Mouse (Mus musculus) ovary, postnatal 36 days (tissue): ENCODE measurements around the gene Stab2.

ENCODE experiments used
- DNase-seq: peaks from one replicate; pipeline ENCODE4 v3.0.0; 2022; ENCODE audit warnings: low spot score, mixed read lengths

The Stab2 gene

GRCm38 (mm10) chr10:86990666-86991065, 17.2 kb downstream of the Stab2 start:
- DNase-seq: no peak

- no peak for DNase-seq
These were observed 18.0 kb downstream of the Stab2 start for GRCm38 (mm10) chr10:86989838-86990237.

DNA sequence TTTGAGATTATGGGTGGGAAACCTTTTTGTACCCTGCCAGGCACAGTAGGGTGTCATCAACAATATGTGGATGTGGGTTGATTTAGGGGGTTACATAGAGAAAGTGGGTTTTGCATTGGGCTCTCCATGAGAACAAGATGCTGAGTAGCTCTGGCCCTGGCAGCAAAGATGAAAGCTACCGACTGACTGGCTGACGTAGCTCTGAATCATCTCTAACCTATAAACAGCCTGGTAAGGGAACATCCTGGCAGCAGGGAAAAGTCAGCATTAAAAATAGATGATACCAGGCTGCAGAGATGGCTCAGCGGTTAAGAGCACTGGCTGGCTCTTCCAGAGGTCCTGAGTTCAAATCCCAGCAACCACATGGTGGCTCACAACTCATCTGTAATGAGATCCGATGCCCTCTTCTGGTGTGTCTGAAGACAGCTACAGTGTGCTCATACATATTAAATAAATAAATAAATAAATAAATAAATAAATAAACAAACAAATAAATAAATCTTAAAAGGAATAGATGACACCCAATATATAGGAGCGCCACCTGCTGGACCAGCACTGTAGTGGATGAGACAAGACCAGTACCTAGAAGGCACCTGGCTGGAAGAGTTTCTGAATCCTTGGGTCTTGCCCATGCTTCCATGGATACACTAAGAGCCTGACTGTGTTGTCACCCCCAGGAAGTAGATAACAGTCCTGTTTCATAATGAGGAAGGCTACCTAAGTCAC, 31.7 kb downstream of the Stab2 start:
- peak; percentile 28 for DNase-seq

GRCm38 (mm10) chr10:86973276-86973675, 34.5 kb downstream of the Stab2 start:
- DNase-seq: no peak

DNA sequence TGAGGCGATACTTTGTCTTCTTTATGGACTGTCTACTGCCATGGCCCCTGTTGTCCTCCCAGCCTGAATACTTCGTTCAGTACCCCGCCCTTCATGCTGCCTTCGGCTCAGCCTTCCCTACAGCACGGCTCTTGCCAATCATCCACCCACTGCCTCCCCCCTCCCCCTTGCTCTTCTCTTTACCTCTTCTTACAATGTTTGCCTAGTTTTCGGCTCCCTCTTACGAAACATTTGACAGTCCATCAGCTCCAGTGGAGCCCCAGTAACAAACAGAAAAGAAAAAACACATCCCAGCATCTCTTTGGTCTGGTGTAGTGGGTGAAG, 35.4 kb downstream of the Stab2 start:
- no peak for DNase-seq

- DNase-seq: peak; percentile 49
These were observed 35.9 kb downstream of the Stab2 start for GRCm38 (mm10) chr10:86971680-86972502.

DNA sequence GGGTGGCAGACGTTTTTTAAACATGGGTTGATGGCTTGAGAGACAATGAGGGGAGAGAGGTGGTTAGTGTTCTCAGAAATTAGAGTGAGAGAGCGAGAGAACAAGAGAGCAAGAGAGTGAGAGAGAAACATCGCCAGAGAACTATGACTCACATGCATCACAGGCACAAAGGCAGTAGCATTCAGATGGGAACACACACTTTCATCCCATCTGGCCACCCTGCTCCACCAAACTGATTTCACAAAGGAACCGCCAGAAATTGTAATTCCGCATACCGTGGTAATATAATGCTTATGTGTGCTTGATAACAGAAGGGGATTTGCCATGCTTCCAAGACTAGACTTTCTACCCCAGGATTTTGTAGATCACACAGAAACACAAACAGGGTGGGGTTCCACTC, 38.5 kb downstream of the Stab2 start:
- DNase-seq: no peak

- DNase-seq: no peak
These were observed 46.0 kb downstream of the Stab2 start for GRCm38 (mm10) chr10:86961542-86962466.

GRCm38 (mm10) chr10:86955299-86955698, 52.5 kb downstream of the Stab2 start:
- DNase-seq: no peak

DNA sequence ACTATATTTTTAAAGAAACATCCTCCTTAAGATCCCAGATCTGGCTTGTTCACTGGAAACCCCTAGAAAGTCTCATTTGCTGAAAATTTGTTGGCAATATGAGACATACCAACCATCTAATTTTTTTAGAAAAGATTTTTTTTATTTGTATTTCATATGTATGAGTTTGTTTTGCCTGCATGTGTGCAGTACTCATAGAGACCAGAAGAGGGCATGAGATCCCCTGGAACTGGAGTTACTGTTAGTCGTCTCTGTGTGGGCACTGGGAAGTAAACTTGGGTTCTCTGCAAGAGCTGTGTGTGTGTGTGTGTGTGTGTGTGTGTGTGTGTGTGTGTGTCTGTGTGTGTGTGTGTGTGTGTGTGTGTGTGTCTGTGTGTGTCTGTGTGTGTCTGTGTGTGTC, 55.1 kb downstream of the Stab2 start:
- DNase-seq: no peak

GRCm38 (mm10) chr10:86950806-86951205, 57.0 kb downstream of the Stab2 start:
- DNase-seq: no peak

GRCm38 (mm10) chr10:86949886-86950285, 57.9 kb downstream of the Stab2 start:
- no peak for DNase-seq

DNA sequence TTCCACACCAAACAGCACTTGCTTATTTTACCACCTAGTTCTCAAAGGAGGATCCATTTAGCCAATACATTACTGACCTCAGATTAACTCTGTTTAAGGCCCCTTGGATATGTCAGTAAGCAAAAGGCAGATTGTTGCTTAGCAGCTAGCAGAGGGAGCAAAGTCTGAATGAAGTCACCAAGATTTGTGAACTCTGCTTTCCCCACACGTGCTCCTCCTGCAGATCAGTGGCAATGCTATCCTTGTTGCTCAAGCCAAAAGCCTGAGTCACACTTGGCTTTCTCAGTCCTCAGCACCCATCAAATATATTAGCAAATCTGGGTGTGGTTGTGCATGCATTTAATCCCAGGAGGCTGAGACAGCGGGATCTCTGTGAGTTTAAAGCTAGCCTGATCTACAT, 60.3 kb downstream of the Stab2 start:
- DNase-seq: no peak

DNA sequence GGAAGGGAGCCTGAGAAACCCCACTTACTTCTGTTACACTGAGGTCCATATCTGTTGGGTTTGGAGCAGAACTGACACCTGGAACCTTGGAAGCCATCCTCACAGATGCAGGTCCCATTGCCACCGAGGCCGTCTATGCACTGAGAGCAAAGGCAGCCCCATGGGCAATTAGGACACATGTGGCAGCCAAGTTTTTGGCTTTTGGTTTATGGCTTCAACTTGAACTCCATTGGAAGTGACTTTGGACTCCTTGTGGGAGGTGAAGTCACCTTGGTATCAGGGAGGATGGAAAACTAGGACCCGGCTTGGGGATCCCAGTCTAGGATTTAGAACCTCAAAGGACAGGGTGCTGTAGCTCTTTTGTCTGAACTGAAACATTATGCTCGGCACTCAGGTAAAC, 67.2 kb downstream of the Stab2 start:
- DNase-seq: no peak

- no peak for DNase-seq
These were observed 73.4 kb downstream of the Stab2 start for GRCm38 (mm10) chr10:86934376-86934775.

DNA sequence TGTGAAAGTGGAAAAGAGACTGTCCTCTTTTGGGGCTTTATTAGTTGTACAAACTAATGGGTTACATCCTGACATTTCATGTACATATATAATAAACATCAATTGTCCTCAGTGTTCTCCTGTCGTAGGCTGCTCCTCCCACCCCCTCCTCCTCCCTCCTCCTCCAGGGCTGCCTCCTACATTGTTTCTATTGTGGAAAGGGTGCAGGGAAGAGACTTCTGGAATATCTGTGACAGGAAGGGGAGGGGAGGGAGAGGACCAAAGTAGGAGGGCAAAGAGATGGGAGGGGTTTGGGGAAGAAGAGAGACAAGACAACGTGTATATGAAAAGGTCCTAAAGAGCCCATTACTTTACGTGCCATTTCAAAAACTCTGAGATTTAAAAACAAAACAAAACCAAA, 73.9 kb downstream of the Stab2 start:
- DNase-seq: no peak

DNA sequence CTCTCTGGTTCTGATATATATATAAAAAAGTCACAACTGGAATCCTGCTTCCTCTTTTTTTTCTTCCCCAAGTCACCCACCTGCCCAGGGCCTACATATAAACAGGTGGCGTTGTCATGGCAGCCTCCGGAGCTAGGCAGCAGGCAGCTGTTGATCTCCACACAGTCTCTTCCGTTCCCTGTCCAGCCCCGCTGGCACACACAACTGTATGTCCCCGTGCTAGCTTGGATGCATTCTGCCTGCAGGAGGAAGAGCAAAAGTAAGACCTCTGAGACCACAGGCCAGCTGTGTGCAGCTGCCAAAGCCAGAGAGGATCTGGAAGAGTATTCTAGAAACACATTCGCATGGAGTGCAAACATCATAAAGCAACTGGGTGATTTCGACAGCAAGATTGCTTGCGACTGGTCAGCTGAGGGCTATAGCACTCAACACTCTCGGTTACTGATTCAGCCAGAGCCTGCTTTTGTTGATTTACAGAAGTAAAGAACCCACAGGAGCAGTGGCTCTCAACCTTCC, 74.6 kb downstream of the Stab2 start:
- peak; percentile 14 for DNase-seq

GRCm38 (mm10) chr10:86923602-86924001, 84.2 kb downstream of the Stab2 start:
- no peak for DNase-seq

GRCm38 (mm10) chr10:86915595-86915994, 92.2 kb downstream of the Stab2 start:
- no peak for DNase-seq

DNA sequence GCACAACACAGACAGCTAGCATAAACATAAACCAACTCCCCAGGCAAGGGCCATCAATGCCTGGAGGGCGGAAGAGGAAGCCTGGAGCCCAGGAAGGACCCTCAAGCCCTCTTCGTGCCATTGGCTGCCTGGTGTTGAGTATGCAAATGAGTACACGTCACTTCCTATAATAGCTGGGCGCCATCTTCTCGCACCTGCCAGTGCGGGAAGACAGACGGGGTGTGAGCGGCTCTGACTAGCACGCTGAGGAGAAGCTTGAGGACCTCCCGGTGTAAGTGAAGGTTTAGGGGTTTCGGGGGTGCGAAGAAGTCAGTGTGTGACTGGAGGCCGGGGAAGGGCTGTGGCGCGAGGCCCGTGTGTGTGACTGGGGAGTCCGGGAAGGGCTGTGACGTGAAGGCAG, 99.3 kb downstream of the Stab2 start:
- no peak for DNase-seq

DNA sequence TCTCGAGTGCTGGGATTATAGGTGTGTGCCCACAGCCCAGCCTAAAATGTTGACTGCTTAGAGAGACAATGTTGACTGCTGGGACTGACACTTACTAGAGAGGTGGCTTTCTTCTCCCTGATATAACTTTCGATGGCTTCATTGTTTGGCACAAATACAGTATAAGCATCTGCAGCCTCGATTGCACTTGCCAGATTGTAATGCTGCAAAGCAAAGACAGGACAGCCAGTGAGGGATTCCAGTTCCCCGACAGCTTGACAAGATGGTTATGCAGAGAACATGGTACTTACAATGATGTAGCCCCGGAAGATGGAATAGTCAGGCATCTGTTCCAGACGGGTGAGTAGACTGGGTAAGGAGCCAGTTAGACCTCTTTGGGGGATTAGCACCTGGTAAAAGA, 100.8 kb downstream of the Stab2 start:
- DNase-seq: no peak

GRCm38 (mm10) chr10:86895531-86895930, 112.3 kb downstream of the Stab2 start:
- no peak for DNase-seq
